ENCODE assay signal across 9 mouse cellular contexts in the genomic region with DNA sequence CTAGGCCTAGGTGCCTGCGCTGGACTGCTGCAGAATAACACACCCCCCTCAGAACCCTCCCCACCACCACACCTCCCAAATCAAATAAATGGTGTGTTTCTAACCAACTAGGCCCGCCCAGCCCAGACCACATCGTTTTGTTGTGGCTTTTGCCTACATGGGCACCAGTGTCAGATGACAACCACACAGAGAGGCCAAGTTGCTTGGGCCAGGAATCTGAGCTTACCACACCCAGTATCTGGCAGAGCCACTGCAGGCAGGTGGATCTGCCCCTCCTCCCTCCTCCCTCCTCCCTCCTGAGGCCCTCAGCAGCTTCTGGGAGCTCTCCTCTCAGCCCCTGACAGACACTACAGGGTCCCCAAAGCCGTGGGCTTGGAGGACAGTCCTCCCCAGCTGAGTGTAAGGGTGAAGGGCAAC. TPM values are rescaled to one million over a fixed set of nuclear protein-coding genes. Genes with fewer than 3 reads are reported as not detected.
A peak's percentile ranks its signal among the peaks of the same experiment; 100 is the strongest.
DNase-seq lines count a peak whose midpoint lies in the region; ATAC-seq and TF ChIP-seq lines count a peak whose summit lies in the region.
"Had no signal": no experiment of that assay in that cellular context is flagged by ENCODE, and none has a peak within 500 bp of the region (broad histone marks: within the 10 kb centered on the region; RNA-seq: fewer than 3 reads in every experiment).

No protein-coding gene starts in this region.

- H3K9me3 ChIP-seq in heart, embryonic 14.5 days (ENCODE audit: control insufficient read depth, low read length) = no peaks in the 10 kb centered on the region
- no peaks in the 10 kb centered on the region for H3K9me3 ChIP-seq in hindbrain, embryonic 12.5 days (replicated peaks)

- TF ChIP-seq CTCF in liver, adult 2 months (IDR thresholded peaks at IDR 0.05; ENCODE audit: low read depth, low read length) = no peak

- ATAC-seq in heart, embryonic 14.5 days (ENCODE audit: insufficient number of reproducible peaks, insufficient read depth, low FRiP score, low read depth) = no peak
- no peak for ATAC-seq in hindbrain, embryonic 12.5 days (ENCODE audit: low FRiP score)

- H3K4me1 ChIP-seq in heart, embryonic 14.5 days (ENCODE audit: control insufficient read depth in 2 of 2, insufficient read depth in 2 of 2, low read length in 2 of 2) = peaks cover 57 to 72% of the 10 kb centered on the region in 2 experiments
- H3K4me1 ChIP-seq in liver, adult 2 months (ENCODE audit: control insufficient read depth, insufficient read depth, low read length) = peaks cover 27% of the 10 kb centered on the region
- H3K4me1 ChIP-seq in hindbrain, embryonic 12.5 days = peaks cover 13% of the 10 kb centered on the region

- 0 out of 2 replicates have a peak, but pooled peaks cover 2% of the 10 kb centered on the region for H3K36me3 ChIP-seq in heart, embryonic 14.5 days (ENCODE audit: control insufficient read depth, insufficient read depth, low read length)
- no peaks in the 10 kb centered on the region for H3K36me3 ChIP-seq in liver, adult 2 months (ENCODE audit: control insufficient read depth, insufficient read depth, low read length)
- H3K36me3 ChIP-seq in hindbrain, embryonic 12.5 days = no peaks in the 10 kb centered on the region

- intact Hi-C loops in left cerebral cortex, postnatal 4 days (cut with DNase I) = no loop called here

- H3K27ac ChIP-seq in heart, embryonic 14.5 days (replicated peaks in 1 of 2; ENCODE audit: control insufficient read depth in 1 of 2, insufficient read depth in 1 of 2, low read depth in 2 of 2, low read length in 2 of 2) = peak overlapping the region in 1 of 2 experiments; percentile 39; a peak in 2 of 4 replicates
- no peak overlapping the region; the same call in 1 of the 2 replicates for H3K27ac ChIP-seq in liver, adult 2 months (replicated peaks; ENCODE audit: insufficient read depth, low read depth, low read length)
- H3K27ac ChIP-seq in hindbrain, embryonic 12.5 days = no peak overlapping the region

- H3K4me3 ChIP-seq in heart, embryonic 14.5 days (ENCODE audit: control insufficient read depth in 1 of 2, insufficient read depth in 1 of 2, low read depth in 1 of 2, low read length in 2 of 2) = no peak overlapping the region
- H3K4me3 ChIP-seq in liver, adult 2 months (ENCODE audit: insufficient read depth, low read depth, low read length) = no peak overlapping the region
- no peak overlapping the region for H3K4me3 ChIP-seq in hindbrain, embryonic 12.5 days

- WGBS in heart, embryonic 14.5 days = 44% methylated on average over 4 of the region's 4 CpGs
- WGBS in liver, adult 2 months = 32% methylated on average over 4 of the region's 4 CpGs
- 56% methylated on average over 4 of the region's 4 CpGs for WGBS in hindbrain, embryonic 12.5 days

- peak overlapping the region; percentile 42; the same call in 1 of the 2 replicates for H3K9ac ChIP-seq in heart, embryonic 14.5 days (ENCODE audit: low read length)
- H3K9ac ChIP-seq in liver, adult 2 months (ENCODE audit: low read depth, low read length) = no peak overlapping the region
- no peak overlapping the region for H3K9ac ChIP-seq in hindbrain, embryonic 12.5 days

- DNase-seq in urinary bladder, postnatal 14 days (ENCODE audit: low spot score) = peak; percentile 75
- no peak for DNase-seq in urinary bladder, postnatal 4 days (ENCODE audit: low spot score in 2 of 2)
- peak; percentile 89 for DNase-seq in liver, adult 2 months (ENCODE audit: extremely low read depth, low read depth, low spot score)
- DNase-seq in yolk sac, embryonic 10.5 days (ENCODE audit: low spot score) = peak; percentile 47
- DNase-seq in spleen, postnatal 14 days (ENCODE audit: low spot score in 2 of 2) = no peak
- no peak for DNase-seq in left cerebral cortex, postnatal 4 days
- DNase-seq: right cerebral cortex, postnatal 25 days had no signal

- H3K4me2 ChIP-seq in heart, embryonic 14.5 days (ENCODE audit: low read length) = no peak overlapping the region
- no peak overlapping the region for H3K4me2 ChIP-seq in hindbrain, embryonic 12.5 days (replicated peaks)

- H3K27me3 ChIP-seq in heart, embryonic 14.5 days (ENCODE audit: control insufficient read depth, insufficient read depth, low read length) = no peaks in the 10 kb centered on the region
- no peaks in the 10 kb centered on the region for H3K27me3 ChIP-seq in liver, adult 2 months (ENCODE audit: control insufficient read depth, insufficient read depth, low read length)
- H3K27me3 ChIP-seq in hindbrain, embryonic 12.5 days = peaks cover 10% of the 10 kb centered on the region

- TF ChIP-seq POLR2A in liver, adult 2 months (IDR thresholded peaks at IDR 0.05; ENCODE audit: extremely low read depth, insufficient read depth, low read length) = no peak

- H3K79me2 ChIP-seq in liver, adult 2 months (ENCODE audit: control insufficient read depth, insufficient read depth, low read length) = peaks cover 11% of the 10 kb centered on the region; the same call in 1 of the 2 replicates

RNA-seq across cellular contexts. Expression of gene Llgl2, which starts 15.1 kb away (rescaled TPM):
- 14.5 and 15.5 TPM in 2 replicates for polyA plus RNA-seq in heart, embryonic 14.5 days (2014; fragmentation: Nextera tagmentation; extraction: Ambion mirVana)
- 15.8 and 17.2 TPM in 2 replicates for total RNA-seq in liver, adult 2 months (2014; rRNA removed)
- 46.8 and 52.7 TPM in 2 replicates for polyA plus RNA-seq in liver, adult 2 months (2012; rRNA removed)
- polyA plus RNA-seq in hindbrain, embryonic 12.5 days (2016; fragmentation: Nextera tagmentation; extraction: Ambion mirVana) = 4.0 and 6.1 TPM in 2 replicates
- 1 to 10 TPM; 1.1 to 2.4 TPM for total RNA-seq in left cerebral cortex, postnatal 4 days (2021)

RNA-seq across cellular contexts. Expression of gene Myo15b, which starts 19.3 kb away (rescaled TPM):
- 0.09 and 0.22 TPM in 2 replicates for polyA plus RNA-seq in heart, embryonic 14.5 days (2014; fragmentation: Nextera tagmentation; extraction: Ambion mirVana)
- 0.07 and 0.28 TPM in 2 replicates for total RNA-seq in liver, adult 2 months (2014; rRNA removed)
- polyA plus RNA-seq in liver, adult 2 months (2012; rRNA removed) = 0.51 and 0.56 TPM in 2 replicates
- polyA plus RNA-seq in hindbrain, embryonic 12.5 days (2016; fragmentation: Nextera tagmentation; extraction: Ambion mirVana) = 0.05 and 0.12 TPM in 2 replicates
- total RNA-seq in left cerebral cortex, postnatal 4 days (2021) = under 1 TPM in 1 of 2 experiments, not detected in 1; 0.28 TPM

RNA-seq across cellular contexts. Expression of gene Tsen54, which starts 24.4 kb away (rescaled TPM):
- 18.9 and 24.2 TPM in 2 replicates for polyA plus RNA-seq in heart, embryonic 14.5 days (2014; fragmentation: Nextera tagmentation; extraction: Ambion mirVana)
- 4.0 and 5.8 TPM in 2 replicates for total RNA-seq in liver, adult 2 months (2014; rRNA removed)
- 11.2 and 15.6 TPM in 2 replicates for polyA plus RNA-seq in liver, adult 2 months (2012; rRNA removed)
- polyA plus RNA-seq in hindbrain, embryonic 12.5 days (2016; fragmentation: Nextera tagmentation; extraction: Ambion mirVana) = 27.1 and 28.8 TPM in 2 replicates
- 10 to 100 TPM; 15.1 to 19.1 TPM for total RNA-seq in left cerebral cortex, postnatal 4 days (2021)

RNA-seq across cellular contexts. Expression of gene Caskin2, which starts 25.5 kb away (rescaled TPM):
- 21.0 and 21.1 TPM in 2 replicates for polyA plus RNA-seq in heart, embryonic 14.5 days (2014; fragmentation: Nextera tagmentation; extraction: Ambion mirVana)
- total RNA-seq in liver, adult 2 months (2014; rRNA removed) = 2.9 and 3.8 TPM in 2 replicates
- 8.9 and 9.7 TPM in 2 replicates for polyA plus RNA-seq in liver, adult 2 months (2012; rRNA removed)
- polyA plus RNA-seq in hindbrain, embryonic 12.5 days (2016; fragmentation: Nextera tagmentation; extraction: Ambion mirVana) = 17.2 and 17.9 TPM in 2 replicates
- 10 to 100 TPM; 13.4 to 14.5 TPM for total RNA-seq in left cerebral cortex, postnatal 4 days (2021)

Comparison
In these comparisons a context has a peak if more than half of its experiments do, and no peak if none do; other contexts are left out.
1. DNase-seq: peak in urinary bladder, postnatal 14 days (single experiment), liver, adult 2 months (single experiment) and yolk sac, embryonic 10.5 days (single experiment); none in urinary bladder, postnatal 4 days (0 of 2), spleen, postnatal 14 days (0 of 2) and left cerebral cortex, postnatal 4 days (single experiment).